Mouse (Mus musculus) C2C12 (cell line): ENCODE data around the gene Nip7.

Experiments used
- CTCF ChIP-seq: IDR thresholded peaks from one replicate; pipeline ENCODE4 v1.5.1; 2011; ENCODE audit not compliant: control insufficient read depth, insufficient read depth, insufficient read length
- MAX ChIP-seq: IDR thresholded peaks from one replicate; pipeline ENCODE4 v1.6.1; 2011; ENCODE audit warnings: mild to moderate bottlenecking, control low read depth

GRCm38 (mm10) chr8:107036626-107037025 lies 20.1 kb upstream of the Nip7 start:
- TF ChIP-seq CTCF (no peak), MAX (no peak)
